Mouse (Mus musculus) C2C12 (cell line): ENCODE results near the gene Matn1. TPM values are rescaled to one million over a fixed set of nuclear protein-coding genes. Genes with fewer than 3 reads are reported as not detected.

Source experiments
- H3K27me3 ChIP-seq: one replicate; pipeline ENCODE4 v1.6.1; 2011; ENCODE audit not compliant: control insufficient read depth, insufficient read depth, insufficient read length
- H3K36me3 ChIP-seq: one replicate; pipeline ENCODE4 v1.6.1; 2011; ENCODE audit not compliant: control insufficient read depth, insufficient read depth
- H3K4me3 ChIP-seq: one replicate; pipeline ENCODE4 v1.5.1; 2011; ENCODE audit warnings: mild to moderate bottlenecking, control low read depth; ENCODE audit not compliant: poor library complexity, insufficient read depth, severe bottlenecking
- H3K79me2 ChIP-seq: one replicate; pipeline ENCODE4 v1.6.1; 2011; ENCODE audit not compliant: control insufficient read depth, insufficient read depth
- H3K79me3 ChIP-seq: one replicate; pipeline ENCODE4 v1.6.1; 2011; ENCODE audit warnings: low read depth, control low read depth
- H3ac ChIP-seq: one replicate; pipeline ENCODE3; 2011; ENCODE audit warnings: low read depth; ENCODE audit not compliant: control insufficient read depth, insufficient read length
- CEBPB ChIP-seq: IDR thresholded peaks from one replicate; pipeline ENCODE4 v1.6.1; 2011; ENCODE audit warnings: low read depth, mild to moderate bottlenecking, control low read depth, moderate library complexity
- CTCF ChIP-seq: IDR thresholded peaks from one replicate; pipeline ENCODE4 v1.5.1; 2011; ENCODE audit not compliant: control insufficient read depth, insufficient read depth, insufficient read length
- FOSL1 ChIP-seq: IDR thresholded peaks from one replicate; pipeline ENCODE4 v1.8.0; 2011; ENCODE audit warnings: mild to moderate bottlenecking, low read length; ENCODE audit not compliant: poor library complexity, insufficient read depth, severe bottlenecking
- MAX ChIP-seq: IDR thresholded peaks from one replicate; pipeline ENCODE4 v1.6.1; 2011; ENCODE audit warnings: mild to moderate bottlenecking, control low read depth
- MYOD1 ChIP-seq: IDR thresholded peaks from one replicate; pipeline ENCODE4 v1.6.1; 2011; ENCODE audit warnings: low read depth; ENCODE audit not compliant: control insufficient read depth, insufficient read length
- MYOG ChIP-seq: IDR thresholded peaks from one replicate; pipeline ENCODE4 v1.6.1; 2011; ENCODE audit not compliant: control insufficient read depth, insufficient read length; ENCODE audit errors: extremely low read depth
- USF1 ChIP-seq: IDR thresholded peaks from one replicate; pipeline ENCODE4 v1.6.1; 2011; ENCODE audit warnings: low read depth, mild to moderate bottlenecking, control low read depth, moderate library complexity
- polyA plus RNA-seq: library from polyadenylated mRNA; unstranded; fragments of >200 nt; fragmentation: generic; extraction: Trizol; gene quantifications from one replicate; pipeline ENCODE4 v1.2.1, GENCODE M21; 2012; ENCODE audit warnings: missing spikeins

The Matn1 gene
- polyA plus RNA-seq, 1 experiment: not detected

DNA sequence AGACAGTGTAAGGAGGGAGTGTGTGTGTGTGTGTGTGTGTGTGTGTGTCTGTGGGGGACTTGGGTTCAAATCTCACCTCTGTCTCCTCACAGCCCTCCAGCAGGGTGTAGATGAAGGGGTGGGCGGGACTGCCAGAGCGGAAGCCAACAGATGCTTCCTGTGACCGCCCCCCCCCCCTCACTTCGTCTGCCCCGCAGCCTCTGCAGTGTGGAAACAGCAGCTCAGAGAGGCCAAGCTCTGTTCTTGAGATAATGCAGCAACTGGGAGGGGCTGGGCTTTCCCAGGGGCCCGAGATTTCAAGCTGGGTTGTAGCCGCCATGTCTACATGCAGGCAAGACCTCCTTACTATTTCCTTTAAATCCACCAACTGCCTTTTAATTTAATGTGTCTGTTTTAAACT, 33.5 kb upstream of the Matn1 start:
- no peak overlapping the region for H3K4me3 ChIP-seq
- no peaks in the 10 kb centered on the region for H3K27me3 ChIP-seq
- H3ac ChIP-seq: no peak overlapping the region

GRCm38 (mm10) chr4:130912626-130913025, 31.6 kb upstream of the Matn1 start:
- H3K79me3 ChIP-seq: no peaks in the 10 kb centered on the region
- no peaks in the 10 kb centered on the region for H3K27me3 ChIP-seq
- no peak overlapping the region for H3K4me3 ChIP-seq
- no peak overlapping the region for H3ac ChIP-seq
- no peaks in the 10 kb centered on the region for H3K79me2 ChIP-seq
- no peak for TF ChIP-seq CEBPB
- no peak for TF ChIP-seq USF1
- no peak for TF ChIP-seq FOSL1
- no peak for TF ChIP-seq MYOD1
- no peak for TF ChIP-seq CTCF
- TF ChIP-seq MYOG: no peak
- TF ChIP-seq MAX: no peak
- no peaks in the 10 kb centered on the region for H3K36me3 ChIP-seq

More for the DNA sequence above, 33.5 kb upstream of the Matn1 start:
- Histone ChIP-seq H3K79me2 (no peaks in the 10 kb centered on the region), H3K36me3 (no peaks in the 10 kb centered on the region), H3K79me3 (no peaks in the 10 kb centered on the region)
- TF ChIP-seq MAX (no peak), MYOG (no peak)

DNA sequence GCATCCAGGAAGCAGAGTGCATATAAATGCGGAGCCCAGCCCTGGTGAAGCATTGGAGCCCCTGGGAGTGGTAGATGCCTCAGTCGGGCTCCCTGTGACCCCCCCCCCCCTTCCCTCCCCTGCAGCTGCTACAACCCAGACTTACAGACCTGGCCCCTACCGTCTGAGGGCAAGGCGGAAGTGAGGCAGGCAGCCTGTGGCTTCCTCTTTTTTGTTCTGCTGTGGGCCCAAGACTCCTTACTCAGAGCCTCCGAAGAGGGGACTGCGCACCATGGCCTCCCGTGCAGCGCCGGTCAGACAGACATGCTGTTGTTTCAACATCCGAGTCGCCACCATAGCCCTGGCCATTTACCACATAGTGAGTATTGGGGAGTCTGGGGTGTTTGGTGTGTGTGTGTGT, 31.1 kb upstream of the Matn1 start, which contains the start of gene Laptm5:
Gene Laptm5 (plus strand): TSS at position 49 of the 400 bp plus-strand sequence.
- TF ChIP-seq FOSL1 (no peak), MAX (no peak), MYOD1 (no peak), CTCF (no peak), USF1 (no peak), MYOG (no peak), CEBPB (no peak)
- H3K27me3 ChIP-seq: no peaks in the 10 kb centered on the region
- no peak within 1 kb of the TSS for H3K4me3 ChIP-seq
- H3K36me3 ChIP-seq: no peaks in the 10 kb centered on the region
- no peak within 1 kb of the TSS for H3ac ChIP-seq
- H3K79me3 ChIP-seq: no peaks in the 10 kb centered on the region
- no peaks in the 10 kb centered on the region for H3K79me2 ChIP-seq

DNA sequence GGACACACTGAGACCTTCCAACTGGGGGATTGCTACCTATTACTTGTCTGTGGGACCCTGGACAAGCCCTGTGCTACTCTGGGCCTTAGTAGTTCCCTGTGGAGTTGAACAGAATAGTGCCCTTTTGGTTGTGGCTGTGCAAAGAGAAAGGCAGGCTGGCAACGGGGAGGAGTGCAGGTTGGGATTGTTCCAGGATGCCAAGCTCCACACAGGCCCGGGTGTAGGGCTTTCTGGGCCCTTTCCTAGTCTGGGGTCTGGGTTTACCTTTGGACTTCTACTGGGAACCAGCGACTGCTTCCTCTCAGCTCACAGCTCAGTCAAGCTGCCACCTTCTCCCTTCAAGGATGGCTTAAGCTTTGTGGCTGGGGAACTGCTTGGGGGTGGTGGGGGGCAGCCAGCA, 30.7 kb upstream of the Matn1 start:
- Histone ChIP-seq H3ac (no peak overlapping the region), H3K4me3 (no peak overlapping the region), H3K36me3 (no peaks in the 10 kb centered on the region), H3K79me2 (no peaks in the 10 kb centered on the region), H3K27me3 (no peaks in the 10 kb centered on the region), H3K79me3 (no peaks in the 10 kb centered on the region)
- no peak for TF ChIP-seq MAX
- TF ChIP-seq MYOG: no peak
- TF ChIP-seq CTCF: no peak
- TF ChIP-seq CEBPB: no peak
- no peak for TF ChIP-seq MYOD1
- TF ChIP-seq FOSL1: no peak
- TF ChIP-seq USF1: no peak

DNA sequence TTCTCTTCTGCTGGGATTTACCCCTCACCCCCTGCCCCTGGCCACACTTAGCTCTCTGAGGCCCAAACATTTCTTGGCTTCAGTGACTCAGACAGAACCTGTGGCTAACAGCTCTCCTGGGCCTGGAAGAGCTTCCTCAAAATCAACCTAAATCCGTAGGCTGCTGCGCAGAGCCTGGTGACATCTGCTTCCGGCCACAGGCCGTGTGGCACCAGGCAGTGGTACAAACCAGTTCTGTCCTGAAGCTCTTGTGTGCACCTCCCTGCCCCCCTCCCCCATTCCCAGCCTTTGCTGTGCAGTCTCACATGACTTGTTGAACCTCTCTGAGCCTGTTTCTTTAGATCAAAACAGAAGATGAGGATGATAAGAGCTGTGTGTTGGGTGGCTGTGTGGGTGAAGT, 30.2 kb upstream of the Matn1 start:
- H3ac ChIP-seq: no peak overlapping the region
- H3K79me3 ChIP-seq: no peaks in the 10 kb centered on the region
- H3K4me3 ChIP-seq: no peak overlapping the region
- no peaks in the 10 kb centered on the region for H3K36me3 ChIP-seq
- TF ChIP-seq CEBPB (no peak), MYOG (no peak), CTCF (no peak), USF1 (no peak), FOSL1 (no peak)
- H3K27me3 ChIP-seq: no peaks in the 10 kb centered on the region
- no peaks in the 10 kb centered on the region for H3K79me2 ChIP-seq

DNA sequence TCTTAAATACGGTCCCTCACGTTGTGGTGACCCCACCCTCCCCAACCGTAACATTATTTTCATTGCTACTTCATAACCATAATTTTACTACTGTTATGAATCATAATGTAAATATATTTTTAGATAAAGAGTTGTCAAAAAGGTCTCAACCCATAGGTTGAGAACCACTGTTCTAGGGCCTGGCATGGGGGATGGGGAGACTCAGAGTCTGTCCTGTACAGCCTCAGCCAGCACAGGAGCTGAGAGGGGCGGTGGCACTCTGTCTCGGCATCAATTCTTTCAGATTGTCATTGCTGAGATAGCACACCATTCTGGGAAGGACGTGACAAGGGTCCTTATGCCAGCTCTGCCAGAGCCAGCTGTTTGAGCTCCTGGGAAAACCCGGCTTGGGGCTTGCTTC, 29.7 kb upstream of the Matn1 start:
- H3K79me3 ChIP-seq: no peaks in the 10 kb centered on the region
- TF ChIP-seq MYOG (no peak), USF1 (no peak), MYOD1 (no peak), CEBPB (no peak), CTCF (no peak), FOSL1 (no peak)
- no peak overlapping the region for H3K4me3 ChIP-seq
- H3K36me3 ChIP-seq: no peaks in the 10 kb centered on the region
- no peaks in the 10 kb centered on the region for H3K27me3 ChIP-seq
- H3ac ChIP-seq: no peak overlapping the region
- H3K79me2 ChIP-seq: no peaks in the 10 kb centered on the region
